Mouse (Mus musculus) stomach, postnatal 0 days (tissue): Measurements from ENCODE around the gene Aldh5a1. TPM values are rescaled to one million over a fixed set of nuclear protein-coding genes. Genes with fewer than 3 reads are reported as not detected.
"Not testable (repeated sequence)": the region's sequence is repeated elsewhere in the genome, so short reads cannot be mapped to it uniquely, and the experiment has no call there.

Experiments used
- ATAC-seq: fragments of 200-750 bp; cut with Nextera tagmentation; 2 replicates; pipeline ENCODE4 v1.8.0; 2017; ENCODE audit not compliant: low FRiP score, low TSS enrichment
- DNase-seq: peaks from one replicate; pipeline ENCODE4 v3.0.0-alpha.2; 2016; ENCODE audit warnings: low spot score
- H3K27ac ChIP-seq: fragments of 300-500 bp; sonication (generic); replicated peaks from 2 replicates; pipeline ENCODE4 v1.5.1; 2014; ENCODE audit warnings: mild to moderate bottlenecking, control low read depth
- H3K27me3 ChIP-seq: fragments of 300-500 bp; sonication (generic); 2 replicates; pipeline ENCODE4 v1.6.1; 2014; ENCODE audit warnings: low read length; ENCODE audit not compliant: control insufficient read depth, insufficient read depth
- H3K36me3 ChIP-seq: fragments of 300-500 bp; sonication (generic); 2 replicates; pipeline ENCODE4 v1.6.1; 2014; ENCODE audit warnings: low read length, mixed read lengths; ENCODE audit not compliant: control insufficient read depth, insufficient read depth
- H3K4me1 ChIP-seq: fragments of 300-500 bp; sonication (generic); replicated peaks from 2 replicates; pipeline ENCODE4 v1.6.1; 2014; ENCODE audit warnings: antibody characterized with exemption; ENCODE audit not compliant: control insufficient read depth, insufficient read depth
- H3K4me2 ChIP-seq: fragments of 300-500 bp; sonication (generic); replicated peaks from 2 replicates; pipeline ENCODE4 v1.6.1; 2014; ENCODE audit warnings: low read depth, mild to moderate bottlenecking, control low read depth, moderate library complexity
- H3K4me3 ChIP-seq: fragments of 300-500 bp; sonication (generic); 2 replicates; pipeline ENCODE4 v1.5.1; 2014; ENCODE audit warnings: low read depth, low read length, control low read depth
- H3K9ac ChIP-seq: fragments of 300-500 bp; sonication (generic); 2 replicates; pipeline ENCODE4 v1.6.1; 2014; ENCODE audit warnings: mild to moderate bottlenecking, low read length, control low read depth, mixed read lengths
- H3K9me3 ChIP-seq: fragments of 300-500 bp; sonication (generic); 2 replicates; pipeline ENCODE4 v1.6.1; 2016; ENCODE audit warnings: low read length; ENCODE audit not compliant: control insufficient read depth
- CTCF ChIP-seq: IDR thresholded peaks from 2 replicates; pipeline ENCODE4 v1.5.1; 2016; ENCODE audit warnings: antibody characterized with exemption, low read depth, mild to moderate bottlenecking, moderate library complexity
- EP300 ChIP-seq: optimal IDR thresholded peaks from 2 replicates; pipeline ENCODE3; 2016; ENCODE audit warnings: antibody characterized with exemption
- WGBS: fragments of 180-500 bp; shearing (Covaris S2); extraction: QIAGEN DNeasy Blood & Tissue Kit; methylation state at CpG from one replicate; pipeline ENCODE4 v1.1.7; 2014; 5-methylcytosine and 5-hydroxymethylcytosine counted together
- polyA plus RNA-seq: library from polyadenylated mRNA; unstranded; fragments of >200 nt; fragmentation: Nextera tagmentation; extraction: Ambion mirVana; gene quantifications from 2 replicates; pipeline ENCODE4 v1.2.1, GENCODE M21; 2015

Gene Aldh5a1
- polyA plus RNA-seq, result 6.1 and 6.4 TPM in 2 replicates

DNA sequence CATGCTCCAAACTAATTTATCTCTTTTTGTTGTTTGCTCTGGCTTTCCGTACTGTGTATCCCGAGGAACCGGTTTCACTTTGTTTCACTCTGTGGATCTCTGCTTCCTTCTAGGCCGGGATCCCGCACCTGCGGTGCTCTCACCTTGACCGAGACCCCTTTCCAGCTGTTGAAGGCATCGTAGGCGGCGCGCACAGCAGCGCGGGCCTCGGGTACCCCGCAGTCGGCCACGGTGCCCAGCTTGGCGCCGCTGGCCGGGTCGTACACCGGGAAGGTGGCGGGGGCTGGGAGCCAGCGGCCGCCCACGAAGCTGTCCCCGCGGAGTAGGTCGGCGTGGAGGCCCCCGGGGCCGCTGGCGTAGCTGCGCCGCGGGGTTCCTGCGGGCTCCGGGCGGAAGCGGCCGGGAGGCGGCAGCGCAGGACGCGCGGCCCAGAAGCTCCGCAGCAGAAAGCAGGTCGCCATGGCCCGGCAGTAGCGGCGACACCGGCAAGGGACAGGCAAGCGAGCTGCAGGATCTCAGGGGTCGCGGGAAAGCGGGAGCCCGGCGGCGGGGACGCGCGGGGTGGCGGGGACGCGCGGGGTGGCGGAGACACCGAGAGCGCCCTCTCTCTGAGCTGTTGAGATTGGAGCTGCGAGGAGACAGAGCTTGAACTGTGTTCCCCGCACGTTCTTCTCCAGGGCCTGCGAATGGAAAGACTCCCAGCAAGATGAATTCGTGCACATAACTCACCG lies at the start of gene Aldh5a1:
Aldh5a1 (minus strand) TSS at position 554 of the 731 bp plus-strand sequence.
- Histone ChIP-seq H3K9ac (peak within 1 kb of the TSS; percentile 97), H3K4me1 (no peaks in the 10 kb centered on the region), H3K27ac (peak within 1 kb of the TSS; percentile 98), H3K36me3 (no peaks in the 10 kb centered on the region), H3K4me2 (peak within 1 kb of the TSS; percentile 75), H3K4me3 (peak within 1 kb of the TSS; percentile 93), H3K27me3 (no peaks in the 10 kb centered on the region), H3K9me3 (no peaks in the 10 kb centered on the region)
- ATAC-seq (peak; percentile 77), DNase-seq (peak; percentile 79)
- TF ChIP-seq EP300, result no peak
- peak; percentile 68 for TF ChIP-seq CTCF
- WGBS, result under 1% methylated on average over 68 of the region's 75 CpGs

DNA sequence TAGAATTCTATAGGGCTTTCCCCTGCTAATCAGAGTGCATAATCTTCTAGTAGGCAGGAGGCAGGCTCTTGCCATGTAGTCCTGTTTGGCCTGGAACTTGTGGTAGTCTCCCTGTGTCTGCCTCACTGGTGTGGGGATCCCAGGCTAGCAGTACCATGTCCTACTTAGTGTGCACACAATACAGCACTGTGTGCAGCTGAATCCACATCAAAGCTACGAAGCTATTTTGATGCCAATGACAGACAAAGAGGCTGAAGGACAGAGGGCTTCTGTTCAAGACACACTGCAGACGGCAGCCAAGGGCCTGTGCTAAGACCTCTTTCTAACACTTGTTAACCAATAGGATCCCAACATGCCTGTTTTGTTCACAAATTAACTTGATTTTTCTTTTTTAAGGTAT lies 48.0 kb upstream of the Aldh5a1 start:
- Histone ChIP-seq H3K4me3 (no peak overlapping the region), H3K27me3 (no peaks in the 10 kb centered on the region), H3K9me3 (no peaks in the 10 kb centered on the region), H3K9ac (no peak overlapping the region), H3K27ac (no peak overlapping the region), H3K36me3 (peaks cover 4% of the 10 kb centered on the region), H3K4me2 (no peak overlapping the region), H3K4me1 (no peaks in the 10 kb centered on the region)
- WGBS, result 84% methylated on average over 2 of the region's 2 CpGs
- TF ChIP-seq CTCF (no peak), EP300 (no peak)
- ATAC-seq, result no peak
- no peak for DNase-seq

GRCm38 (mm10) chr13:24981031-24981430 lies 43.6 kb upstream of the Aldh5a1 start:
- H3K9ac ChIP-seq, result no peak overlapping the region
- DNase-seq (no peak), ATAC-seq (no peak)
- no peak overlapping the region for H3K27ac ChIP-seq
- WGBS, result 72% methylated on average over 6 of the region's 6 CpGs
- no peak overlapping the region for H3K4me3 ChIP-seq
- H3K4me1 ChIP-seq, result no peaks in the 10 kb centered on the region
- no peak overlapping the region for H3K4me2 ChIP-seq
- no peaks in the 10 kb centered on the region for H3K9me3 ChIP-seq
- TF ChIP-seq EP300 (no peak), CTCF (no peak)
- H3K27me3 ChIP-seq, result no peaks in the 10 kb centered on the region
- H3K36me3 ChIP-seq, result no peaks in the 10 kb centered on the region

GRCm38 (mm10) chr13:24977820-24978342 lies 40.4 kb upstream of the Aldh5a1 start:
- Histone ChIP-seq H3K4me3 (no peak overlapping the region), H3K27ac (no peak overlapping the region; the same call in none of the 2 replicates), H3K27me3 (no peaks in the 10 kb centered on the region), H3K9ac (no peak overlapping the region), H3K4me1 (no peaks in the 10 kb centered on the region), H3K4me2 (no peak overlapping the region), H3K36me3 (no peaks in the 10 kb centered on the region), H3K9me3 (no peaks in the 10 kb centered on the region)
- peak; percentile 52; the same call in 1 of the 2 replicates for ATAC-seq
- TF ChIP-seq CTCF (no peak), EP300 (no peak)
- DNase-seq, result no peak
- WGBS, result 56% methylated on average over 5 of the region's 5 CpGs

DNA sequence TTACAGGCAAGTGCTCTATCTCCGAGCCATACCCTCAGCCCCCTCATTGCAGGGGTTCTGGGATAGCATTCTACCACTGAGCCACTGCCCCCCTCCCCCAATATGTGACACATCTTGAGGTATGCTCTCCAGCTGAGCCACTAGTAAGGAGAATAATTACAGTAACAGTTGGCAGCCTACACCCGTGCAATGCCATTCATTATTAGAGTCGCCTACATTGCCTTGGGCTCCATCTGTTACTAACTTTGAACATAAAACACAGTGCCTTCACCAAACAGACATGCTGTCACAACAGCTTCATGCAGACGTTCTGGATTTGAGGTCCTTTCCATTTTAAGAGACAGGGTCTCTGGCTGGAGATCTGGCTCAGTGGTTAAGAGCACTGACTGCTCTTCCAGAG lies 38.9 kb upstream of the Aldh5a1 start:
- no peak overlapping the region for H3K27ac ChIP-seq
- TF ChIP-seq CTCF (no peak), EP300 (no peak)
- H3K4me2 ChIP-seq, result no peak overlapping the region
- WGBS, result 67% methylated on average over 4 of the region's 4 CpGs
- ATAC-seq (no peak), DNase-seq (no peak)
- no peaks in the 10 kb centered on the region for H3K9me3 ChIP-seq
- H3K4me3 ChIP-seq, result no peak overlapping the region
- no peak overlapping the region for H3K9ac ChIP-seq
- no peaks in the 10 kb centered on the region for H3K4me1 ChIP-seq
- no peaks in the 10 kb centered on the region for H3K36me3 ChIP-seq
- no peaks in the 10 kb centered on the region for H3K27me3 ChIP-seq

- 76% methylated on average over 3 of the region's 3 CpGs for WGBS
- DNase-seq, ATAC-seq, H3K4me2 ChIP-seq, H3K9me3 ChIP-seq, H3K9ac ChIP-seq, H3K4me3 ChIP-seq, H3K36me3 ChIP-seq, H3K27me3 ChIP-seq, H3K27ac ChIP-seq, H3K4me1 ChIP-seq: not testable (repeated sequence)
Measured at GRCm38 (mm10) chr13:24971776-24972175, 34.3 kb upstream of the Aldh5a1 start.
